19 mouse cellular contexts compared by ENCODE assay signal in the genomic region with DNA sequence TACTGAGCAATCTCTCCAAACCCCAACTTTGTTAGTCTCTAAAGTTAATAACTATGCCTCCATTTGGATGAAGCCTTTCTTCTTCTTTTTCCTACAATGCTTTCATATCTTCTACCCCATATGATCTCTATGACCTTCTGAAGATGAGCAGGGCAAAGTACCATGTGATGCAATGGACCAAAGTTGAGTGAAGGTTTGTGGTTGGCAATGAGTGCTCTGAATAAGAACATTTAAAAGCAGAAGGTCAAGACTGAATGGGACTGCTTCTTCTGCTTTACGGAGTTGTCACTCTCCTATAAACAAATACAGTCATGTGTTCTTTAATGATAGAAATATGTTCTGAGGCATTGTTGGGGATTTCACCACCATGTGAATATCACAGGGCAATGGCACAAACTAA.
"Had no signal": no experiment of that assay in that cellular context is flagged by ENCODE, and none has a peak within 500 bp of the region (broad histone marks: within the 10 kb centered on the region; RNA-seq: fewer than 3 reads in every experiment).

No protein-coding gene starts in this region.

- H3K27me3 ChIP-seq: liver, embryonic 13.5 days; liver, embryonic 15.5 days; midbrain, embryonic 13.5 days; midbrain, embryonic 15.5 days; neural tube, embryonic 13.5 days; neural tube, embryonic 15.5 days had no signal

- H3K4me2 ChIP-seq: liver, embryonic 13.5 days; liver, embryonic 15.5 days; lung, embryonic 14.5 days; midbrain, embryonic 13.5 days; midbrain, embryonic 15.5 days; neural tube, embryonic 13.5 days; neural tube, embryonic 15.5 days had no signal

- ATAC-seq: midbrain, embryonic 13.5 days; midbrain, embryonic 15.5 days had no signal

- H3K4me1 ChIP-seq: liver, embryonic 13.5 days; liver, embryonic 15.5 days; midbrain, embryonic 10.5 days; midbrain, embryonic 13.5 days; midbrain, embryonic 15.5 days; neural tube, embryonic 13.5 days; neural tube, embryonic 15.5 days had no signal

- H3K36me3 ChIP-seq: liver, embryonic 13.5 days; liver, embryonic 15.5 days; midbrain, embryonic 10.5 days; midbrain, embryonic 13.5 days; midbrain, embryonic 15.5 days; neural tube, embryonic 13.5 days; neural tube, embryonic 15.5 days had no signal

- H3K9me3 ChIP-seq: liver, embryonic 13.5 days; liver, embryonic 15.5 days; midbrain, embryonic 10.5 days; midbrain, embryonic 13.5 days; midbrain, embryonic 15.5 days; neural tube, embryonic 13.5 days; neural tube, embryonic 15.5 days had no signal

- H3K4me3 ChIP-seq: liver, embryonic 13.5 days; liver, embryonic 15.5 days; midbrain, embryonic 10.5 days; midbrain, embryonic 13.5 days; midbrain, embryonic 15.5 days; neural tube, embryonic 13.5 days; neural tube, embryonic 15.5 days had no signal

- DNase-seq: liver, embryonic 13.5 days; lung, adult 18-20 months; lung, embryonic 14.5 days; lung, postnatal 10 days; lung, postnatal 4 days; retina, postnatal 1 day; right cerebral cortex, adult 18-20 months; right cerebral cortex, postnatal 25 days; right cerebral cortex, postnatal 4 days; spleen, adult 18-20 months; thymus, adult 18-20 months; thymus, postnatal 14 days; thymus, postnatal 36 days had no signal

- H3K9ac ChIP-seq: liver, embryonic 13.5 days; liver, embryonic 15.5 days; lung, embryonic 14.5 days; midbrain, embryonic 13.5 days; midbrain, embryonic 15.5 days; neural tube, embryonic 13.5 days; neural tube, embryonic 15.5 days had no signal

- H3K27ac ChIP-seq: liver, embryonic 13.5 days; liver, embryonic 15.5 days; midbrain, embryonic 10.5 days; midbrain, embryonic 13.5 days; midbrain, embryonic 15.5 days; neural tube, embryonic 13.5 days; neural tube, embryonic 15.5 days had no signal
